Mouse (Mus musculus) hindbrain, embryonic 13.5 days (tissue): ENCODE measurements around the gene Atp8a1. TPM values are rescaled to one million over a fixed set of nuclear protein-coding genes. Genes with fewer than 3 reads are reported as not detected.
A peak's percentile ranks its signal among the peaks of the same experiment; 100 is the strongest.

Experiments
- ATAC-seq: fragments of 200-750 bp; cut with Nextera tagmentation; 2 replicates; pipeline ENCODE4 v1.8.0; 2017; ENCODE audit warnings: moderate TSS enrichment; ENCODE audit not compliant: low FRiP score
- H3K27ac ChIP-seq: fragments of 300-500 bp; sonication (generic); 2 replicates; pipeline ENCODE4 v1.5.1; 2015; ENCODE audit warnings: inconsistent platforms, mild to moderate bottlenecking, moderate library complexity
- H3K27me3 ChIP-seq: fragments of 300-500 bp; sonication (generic); 2 replicates; pipeline ENCODE4 v1.6.1; 2015; ENCODE audit warnings: mild to moderate bottlenecking, inconsistent platforms
- H3K36me3 ChIP-seq: fragments of 300-500 bp; sonication (generic); 2 replicates; pipeline ENCODE4 v1.6.1; 2015; ENCODE audit warnings: mild to moderate bottlenecking, inconsistent platforms
- H3K4me1 ChIP-seq: fragments of 300-500 bp; sonication (generic); replicated peaks from 2 replicates; pipeline ENCODE4 v1.6.1; 2015; ENCODE audit warnings: inconsistent platforms
- H3K4me2 ChIP-seq: fragments of 300-500 bp; sonication (generic); 2 replicates; pipeline ENCODE4 v1.6.1; 2015; ENCODE audit warnings: inconsistent platforms, mild to moderate bottlenecking, moderate library complexity
- H3K4me3 ChIP-seq: fragments of 300-500 bp; sonication (generic); 2 replicates; pipeline ENCODE4 v1.5.1; 2015; ENCODE audit warnings: mild to moderate bottlenecking, inconsistent platforms
- H3K9ac ChIP-seq: fragments of 300-500 bp; sonication (generic); 2 replicates; pipeline ENCODE4 v1.6.1; 2015; ENCODE audit warnings: mild to moderate bottlenecking, inconsistent platforms
- H3K9me3 ChIP-seq: fragments of 300-500 bp; sonication (generic); 2 replicates; pipeline ENCODE4 v1.6.1; 2016; ENCODE audit warnings: inconsistent platforms
- WGBS: fragments of 180-500 bp; shearing (Covaris S2); methylation state at CpG from one replicate; pipeline ENCODE4 v1.1.7; 2015; 5-methylcytosine and 5-hydroxymethylcytosine counted together
- polyA plus RNA-seq: library from polyadenylated mRNA; unstranded; fragments of >200 nt; fragmentation: Nextera tagmentation; extraction: Ambion mirVana; gene quantifications from 2 replicates; pipeline ENCODE4 v1.2.1, GENCODE M21; 2015

Atp8a1 gene
- polyA plus RNA-seq, 1 experiment from 2014 or later: 43.8 TPM

DNA sequence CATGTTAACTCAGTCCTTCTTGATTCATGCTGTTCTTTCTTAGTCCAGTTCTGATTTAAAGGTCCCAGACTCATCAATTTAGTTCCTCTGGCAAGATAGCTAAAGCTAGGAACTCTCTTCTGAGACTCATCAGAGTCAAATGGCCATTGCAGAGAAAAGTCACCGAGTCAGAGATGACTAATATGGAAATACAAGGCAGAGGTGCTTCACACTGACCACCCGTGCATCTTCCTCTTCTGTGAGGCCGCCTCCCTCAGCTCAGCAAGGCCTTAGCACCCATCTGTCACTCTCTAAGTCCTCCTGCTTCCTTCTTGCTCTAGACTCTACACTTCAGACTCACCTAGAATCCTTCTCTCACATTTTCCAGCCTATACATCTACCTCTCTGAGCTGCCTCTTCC lies 108.0 kb downstream of the Atp8a1 start:
- no peak overlapping the region for H3K9ac ChIP-seq
- no peak for ATAC-seq
- H3K4me3 ChIP-seq: no peak overlapping the region
- no peaks in the 10 kb centered on the region for H3K27me3 ChIP-seq
- H3K4me1 ChIP-seq: no peaks in the 10 kb centered on the region
- WGBS: 87% methylated on average over 3 of the region's 3 CpGs
- no peak overlapping the region for H3K27ac ChIP-seq
- H3K4me2 ChIP-seq: no peak overlapping the region
- peaks cover 43% of the 10 kb centered on the region for H3K36me3 ChIP-seq
- no peaks in the 10 kb centered on the region for H3K9me3 ChIP-seq

DNA sequence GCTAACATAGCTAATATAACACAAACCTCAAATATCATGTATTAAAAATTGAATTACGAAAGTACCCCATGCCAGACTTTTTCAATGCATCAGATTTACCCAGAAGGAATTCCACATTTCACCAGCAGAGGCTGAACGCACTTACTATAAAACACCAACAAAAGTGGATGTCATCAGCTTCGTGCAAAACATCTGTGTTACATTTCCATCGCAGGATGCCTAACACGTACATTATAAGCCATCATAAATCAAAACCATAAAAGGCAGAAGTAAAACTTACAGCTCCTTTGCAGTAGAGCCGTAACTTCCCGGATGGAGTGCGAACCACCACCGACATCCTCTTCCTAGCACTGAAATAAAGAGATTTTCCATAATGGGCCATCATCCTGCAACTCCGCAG lies 109.1 kb downstream of the Atp8a1 start:
- no peak overlapping the region for H3K4me2 ChIP-seq
- ATAC-seq: no peak
- H3K36me3 ChIP-seq: peaks cover 34% of the 10 kb centered on the region
- H3K4me1 ChIP-seq: no peaks in the 10 kb centered on the region
- no peak overlapping the region for H3K9ac ChIP-seq
- no peak overlapping the region for H3K4me3 ChIP-seq
- WGBS: 91% methylated on average over 10 of the region's 10 CpGs
- no peaks in the 10 kb centered on the region for H3K9me3 ChIP-seq
- H3K27me3 ChIP-seq: no peaks in the 10 kb centered on the region
- no peak overlapping the region for H3K27ac ChIP-seq

DNA sequence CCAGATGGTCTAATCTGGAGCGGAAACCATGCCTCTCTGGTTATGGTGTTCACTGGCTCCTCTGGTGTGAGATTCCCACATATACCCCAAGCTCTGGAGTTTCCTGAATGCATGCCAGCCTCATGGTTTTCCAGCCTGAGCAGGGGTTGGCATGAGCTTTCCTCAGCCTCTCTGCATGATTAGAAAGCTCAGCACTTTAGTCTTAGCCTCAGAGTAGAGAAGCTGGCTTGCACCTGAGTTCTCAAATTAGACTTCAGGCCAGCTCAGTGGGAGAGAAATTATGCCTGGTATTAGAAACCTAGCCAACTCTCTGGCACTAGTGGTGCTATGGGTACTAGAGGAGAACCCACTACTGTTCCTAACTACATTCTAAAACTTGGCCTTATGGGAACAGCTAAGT lies 111.5 kb downstream of the Atp8a1 start:
- Histone ChIP-seq H3K4me3 (no peak overlapping the region), H3K36me3 (peaks cover 28% of the 10 kb centered on the region), H3K27ac (no peak overlapping the region), H3K9me3 (no peaks in the 10 kb centered on the region), H3K27me3 (no peaks in the 10 kb centered on the region), H3K4me1 (no peaks in the 10 kb centered on the region), H3K4me2 (no peak overlapping the region), H3K9ac (no peak overlapping the region)
- no peak for ATAC-seq
- 93% methylated on average over 1 of the region's 1 CpGs for WGBS

DNA sequence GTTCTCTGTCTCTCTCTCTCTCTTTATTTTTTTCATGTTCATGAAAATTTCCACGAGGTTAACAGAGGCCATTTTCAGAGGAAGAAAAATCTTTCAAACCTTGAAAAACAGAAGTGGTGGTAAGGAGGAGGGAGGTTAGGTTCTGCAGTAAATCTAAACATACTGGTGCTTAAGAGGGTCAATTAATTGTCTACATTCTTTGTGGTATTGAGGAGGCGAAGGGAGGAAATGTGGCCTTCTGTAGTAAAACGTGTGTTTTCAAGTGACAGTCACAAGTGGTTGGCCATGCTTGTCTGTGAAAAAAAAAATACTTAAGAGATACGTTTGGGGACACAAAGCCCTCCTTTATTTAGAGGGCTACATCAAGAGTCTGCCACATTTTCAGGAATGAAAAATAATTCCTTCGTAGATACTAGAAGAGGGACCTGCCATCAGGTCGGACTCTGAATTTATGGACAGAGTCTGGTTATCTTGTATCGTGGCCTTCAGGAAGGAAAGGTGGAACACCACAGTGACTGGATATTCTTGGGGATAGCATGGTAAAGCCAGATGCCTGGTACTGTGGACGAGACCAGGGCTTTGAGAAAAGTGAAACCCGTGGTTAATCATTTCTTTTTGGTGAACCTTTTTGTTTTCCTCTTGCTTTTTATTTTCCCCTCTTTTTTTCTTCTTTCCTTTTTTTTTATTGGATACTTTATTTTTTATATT lies 113.5 kb downstream of the Atp8a1 start:
- Histone ChIP-seq H3K27me3 (no peaks in the 10 kb centered on the region), H3K4me3 (no peak overlapping the region), H3K9me3 (no peaks in the 10 kb centered on the region), H3K4me1 (no peaks in the 10 kb centered on the region), H3K4me2 (no peak overlapping the region), H3K27ac (no peak overlapping the region), H3K9ac (no peak overlapping the region), H3K36me3 (peaks cover 37% of the 10 kb centered on the region)
- ATAC-seq: no peak
- WGBS: 76% methylated on average over 9 of the region's 9 CpGs

DNA sequence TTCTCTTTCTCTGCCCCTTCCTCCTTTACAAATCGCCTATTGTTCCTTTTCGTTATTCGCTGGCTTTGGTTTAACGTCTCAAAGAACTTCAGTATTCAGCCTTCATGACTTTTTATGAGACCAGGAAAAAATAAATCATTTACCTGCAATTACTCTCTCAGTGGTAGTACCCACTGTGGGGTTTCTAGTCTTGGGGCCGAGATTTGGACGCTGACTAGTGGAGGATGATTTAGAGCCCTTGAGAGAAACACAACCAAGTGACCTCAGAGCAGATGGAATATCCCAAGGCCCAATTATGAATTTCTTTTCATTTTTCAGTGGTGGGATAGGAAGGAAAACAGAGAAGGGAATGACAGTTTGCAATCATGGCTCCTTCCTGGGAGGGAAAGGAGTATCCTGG lies 114.1 kb downstream of the Atp8a1 start:
- WGBS: 63% methylated on average over 6 of the region's 6 CpGs
- ATAC-seq: no peak

DNA sequence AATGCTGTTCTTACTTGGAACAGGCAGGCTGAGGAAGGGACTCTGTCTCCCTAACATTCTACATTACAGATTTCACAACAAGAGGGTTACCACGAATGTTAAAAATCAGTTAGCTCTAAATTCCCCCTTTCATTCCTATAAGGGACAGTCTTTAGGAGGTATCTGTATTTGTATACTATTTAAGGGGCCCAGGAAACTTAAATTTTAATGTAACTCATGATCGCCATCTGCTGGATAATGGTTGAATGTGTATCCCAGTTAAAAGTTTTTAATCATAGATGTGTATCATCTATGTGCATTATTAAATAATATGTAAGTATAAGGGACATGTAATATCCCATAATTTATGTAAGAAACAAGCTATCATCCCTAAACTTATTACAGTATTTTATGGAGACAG lies 119.5 kb downstream of the Atp8a1 start:
- no peak overlapping the region for H3K27ac ChIP-seq
- H3K9me3 ChIP-seq: no peaks in the 10 kb centered on the region
- peaks cover 36% of the 10 kb centered on the region for H3K36me3 ChIP-seq
- H3K27me3 ChIP-seq: no peaks in the 10 kb centered on the region
- 17% methylated on average over 2 of the region's 2 CpGs for WGBS
- H3K9ac ChIP-seq: no peak overlapping the region
- no peak overlapping the region for H3K4me2 ChIP-seq
- no peaks in the 10 kb centered on the region for H3K4me1 ChIP-seq
- no peak overlapping the region for H3K4me3 ChIP-seq
- no peak for ATAC-seq

More for the DNA sequence above, 114.1 kb downstream of the Atp8a1 start:
- Histone ChIP-seq H3K36me3 (peaks cover 42% of the 10 kb centered on the region), H3K27me3 (no peaks in the 10 kb centered on the region), H3K27ac (no peak overlapping the region), H3K9me3 (no peaks in the 10 kb centered on the region), H3K4me3 (no peak overlapping the region), H3K4me1 (no peaks in the 10 kb centered on the region), H3K9ac (no peak overlapping the region), H3K4me2 (no peak overlapping the region)

- Histone ChIP-seq H3K27ac (no peak overlapping the region), H3K9ac (no peak overlapping the region), H3K36me3 (peaks cover 45% of the 10 kb centered on the region), H3K4me2 (no peak overlapping the region), H3K4me1 (no peaks in the 10 kb centered on the region), H3K9me3 (no peaks in the 10 kb centered on the region), H3K4me3 (no peak overlapping the region), H3K27me3 (no peaks in the 10 kb centered on the region)
- WGBS: 88% methylated on average over 13 of the region's 13 CpGs
- ATAC-seq: no peak
These were observed 120.4 kb downstream of the Atp8a1 start for GRCm38 (mm10) chr5:67726810-67727209.

GRCm38 (mm10) chr5:67701641-67702040 lies 145.6 kb downstream of the Atp8a1 start:
- no peak overlapping the region for H3K4me3 ChIP-seq
- H3K9me3 ChIP-seq: no peaks in the 10 kb centered on the region
- H3K4me1 ChIP-seq: peaks cover 12% of the 10 kb centered on the region
- H3K36me3 ChIP-seq: peaks cover 50% of the 10 kb centered on the region
- H3K27me3 ChIP-seq: 0 out of 2 replicates have a peak, but pooled peaks cover 4% of the 10 kb centered on the region
- no peak overlapping the region for H3K4me2 ChIP-seq
- no peak for ATAC-seq
- H3K9ac ChIP-seq: no peak overlapping the region
- WGBS: 95% methylated on average over 7 of the region's 7 CpGs
- no peak overlapping the region for H3K27ac ChIP-seq

DNA sequence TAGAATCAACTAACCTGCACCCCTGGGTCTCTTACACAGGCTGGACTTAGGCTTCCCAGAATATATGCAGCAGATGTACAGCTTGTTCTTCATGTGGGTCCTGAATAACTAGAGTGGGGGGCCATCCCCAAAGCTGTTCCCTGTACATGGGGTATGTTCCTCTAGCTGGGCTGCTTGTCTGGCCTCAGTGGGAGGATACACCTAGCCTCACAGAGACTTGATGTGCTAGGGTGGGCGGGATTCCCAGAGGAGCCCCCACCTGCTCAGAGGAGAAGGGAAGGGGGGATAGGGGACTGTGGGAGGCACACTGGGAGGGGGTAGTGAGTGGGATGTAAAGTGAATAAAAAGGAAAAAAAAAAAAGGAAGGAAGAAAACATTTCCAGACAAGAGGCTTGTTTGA lies 147.8 kb downstream of the Atp8a1 start:
- peaks cover 41% of the 10 kb centered on the region for H3K36me3 ChIP-seq
- WGBS: 75% methylated on average over 1 of the region's 1 CpGs
- peaks cover 12% of the 10 kb centered on the region for H3K4me1 ChIP-seq
- no peak overlapping the region for H3K9ac ChIP-seq
- no peak for ATAC-seq
- H3K27ac ChIP-seq: no peak overlapping the region
- H3K4me2 ChIP-seq: no peak overlapping the region
- H3K4me3 ChIP-seq: no peak overlapping the region
- no peaks in the 10 kb centered on the region for H3K9me3 ChIP-seq
- H3K27me3 ChIP-seq: 0 out of 2 replicates have a peak, but pooled peaks cover 4% of the 10 kb centered on the region

DNA sequence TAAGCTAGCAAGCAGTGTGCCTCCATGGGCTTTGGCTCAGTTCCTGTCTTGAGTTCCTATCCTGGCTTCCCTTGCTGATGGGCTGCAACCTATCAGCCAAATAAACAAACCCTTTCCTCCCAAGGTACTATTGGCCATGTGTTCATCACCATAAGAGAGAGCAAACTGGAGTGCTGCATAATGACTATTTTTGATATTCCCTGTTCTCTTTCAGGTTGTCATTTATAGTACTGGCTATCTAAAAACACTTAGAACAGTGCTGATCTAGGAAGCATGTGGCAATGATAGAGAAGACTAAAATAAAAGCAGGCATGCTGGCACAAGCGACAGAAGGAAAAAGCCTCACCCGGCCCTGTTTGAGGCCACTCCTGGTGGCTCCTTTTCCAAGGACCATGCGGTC lies 149.1 kb downstream of the Atp8a1 start:
- H3K9me3 ChIP-seq: no peaks in the 10 kb centered on the region
- WGBS: 91% methylated on average over 3 of the region's 3 CpGs
- no peak overlapping the region for H3K4me2 ChIP-seq
- no peak overlapping the region for H3K4me3 ChIP-seq
- ATAC-seq: no peak
- peaks cover 31% of the 10 kb centered on the region for H3K36me3 ChIP-seq
- 0 out of 2 replicates have a peak, but pooled peaks cover 4% of the 10 kb centered on the region for H3K27me3 ChIP-seq
- no peak overlapping the region for H3K9ac ChIP-seq
- H3K27ac ChIP-seq: no peak overlapping the region; the same call in 1 of the 2 replicates
- H3K4me1 ChIP-seq: peaks cover 12% of the 10 kb centered on the region

GRCm38 (mm10) chr5:67696741-67697596 lies 150.3 kb downstream of the Atp8a1 start:
- Histone ChIP-seq H3K4me1 (peaks cover 12% of the 10 kb centered on the region), H3K27ac (peak overlapping the region; percentile 66), H3K9ac (peak overlapping the region; percentile 55), H3K36me3 (peaks cover 20% of the 10 kb centered on the region), H3K27me3 (0 out of 2 replicates have a peak, but pooled peaks cover 4% of the 10 kb centered on the region), H3K9me3 (no peaks in the 10 kb centered on the region), H3K4me2 (peak overlapping the region; percentile 21; the same call in 1 of the 2 replicates), H3K4me3 (no peak overlapping the region)
- ATAC-seq: peak; percentile 65
- WGBS: 18% methylated on average over 12 of the region's 12 CpGs

- H3K4me3 ChIP-seq: no peak overlapping the region
These were observed 152.1 kb downstream of the Atp8a1 start for GRCm38 (mm10) chr5:67695055-67695710.

More at GRCm38 (mm10) chr5:67695055-67695710, 152.1 kb downstream of the Atp8a1 start:
- 0 out of 2 replicates have a peak, but pooled peaks cover 4% of the 10 kb centered on the region for H3K27me3 ChIP-seq
- H3K36me3 ChIP-seq: peaks cover 5% of the 10 kb centered on the region; the same call in 1 of the 2 replicates
- H3K9ac ChIP-seq: no peak overlapping the region
- no peak for ATAC-seq
- no peak overlapping the region for H3K27ac ChIP-seq
- H3K4me1 ChIP-seq: peaks cover 12% of the 10 kb centered on the region
- no peaks in the 10 kb centered on the region for H3K9me3 ChIP-seq
- WGBS: 92% methylated on average over 14 of the region's 14 CpGs
- H3K4me2 ChIP-seq: no peak overlapping the region
